Mouse (Mus musculus) E14TG2a.4 (cell line): Measurements from ENCODE around the gene Phgdh.

Source experiments
- CTCF ChIP-seq: conservative IDR thresholded peaks from 2 replicates; pipeline ENCODE4 v1.5.1; 2014; ENCODE audit warnings: low read length
- NANOG ChIP-seq: IDR thresholded peaks from 2 replicates; pipeline ENCODE4 v1.6.1; 2014; ENCODE audit warnings: borderline replicate concordance, low read length, mixed read lengths
- POU5F1 ChIP-seq: IDR thresholded peaks from 2 replicates; pipeline ENCODE4 v1.6.1; 2014; ENCODE audit warnings: low read length, borderline replicate concordance

DNA sequence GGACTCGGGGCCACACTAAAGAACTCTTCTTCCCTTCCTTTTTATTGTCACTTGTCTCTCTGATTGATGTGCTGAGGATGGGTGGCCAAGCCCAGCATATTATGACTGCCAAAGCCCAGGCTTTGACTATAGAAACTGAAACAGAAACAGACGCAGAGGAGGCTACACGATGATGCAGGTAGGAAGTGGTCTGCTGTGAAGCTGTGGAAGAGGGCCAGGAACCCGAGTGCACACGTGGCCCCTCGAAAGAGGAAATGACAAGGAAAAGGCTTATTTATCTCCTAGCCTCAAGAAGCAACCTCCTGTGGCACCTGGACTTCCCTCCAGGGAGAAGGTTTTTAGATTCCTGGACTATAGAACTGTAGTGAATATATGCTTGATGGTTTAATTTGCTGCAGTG lies 8.3 kb upstream of the Phgdh start:
- TF ChIP-seq CTCF (no peak), POU5F1 (no peak), NANOG (no peak)
